Mouse (Mus musculus): ENCODE measurements around the gene Gm37240. TPM values are rescaled to one million over a fixed set of nuclear protein-coding genes. Genes with fewer than 3 reads are reported as not detected.

The Gm37240 gene
- total RNA-seq, 2 experiments from 2014 or later, result 0.27 to 1.1 TPM

DNA sequence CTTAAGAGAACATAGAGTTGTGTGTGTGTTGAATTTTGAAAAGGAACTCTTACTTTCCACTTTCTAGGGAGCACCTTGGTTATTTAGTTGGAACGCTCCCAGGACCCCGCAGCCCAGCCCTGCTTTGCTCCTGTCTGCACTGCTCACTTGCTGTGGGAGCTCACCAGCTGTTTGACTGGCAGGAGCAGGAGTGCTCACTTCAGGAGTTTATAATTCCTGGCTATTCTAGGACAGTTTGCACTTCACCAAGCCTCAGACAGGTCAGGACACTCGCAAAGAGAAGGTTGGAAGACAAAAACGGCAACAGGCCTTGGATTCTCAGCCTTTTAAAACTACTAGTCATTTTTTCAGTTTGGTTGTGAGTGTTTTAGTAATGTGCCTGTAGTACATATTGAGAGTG is 962.1 kb downstream of the Gm37240 start:
- intact Hi-C loops (cut with DNase I), result loop anchor here (10.0 kb wide), 1 partner anchor 780 kb away; no protein-coding TSS in a partner anchor
- DNase-seq (ENCODE audit: extremely low spot score in 1 of 2, low spot score in 2 of 2), result no peak
- no peak overlapping the region for H3K4me3 ChIP-seq
- no peak for TF ChIP-seq CTCF (IDR thresholded peaks at IDR 0.05)
- no peak overlapping the region for H3K27ac ChIP-seq

DNA sequence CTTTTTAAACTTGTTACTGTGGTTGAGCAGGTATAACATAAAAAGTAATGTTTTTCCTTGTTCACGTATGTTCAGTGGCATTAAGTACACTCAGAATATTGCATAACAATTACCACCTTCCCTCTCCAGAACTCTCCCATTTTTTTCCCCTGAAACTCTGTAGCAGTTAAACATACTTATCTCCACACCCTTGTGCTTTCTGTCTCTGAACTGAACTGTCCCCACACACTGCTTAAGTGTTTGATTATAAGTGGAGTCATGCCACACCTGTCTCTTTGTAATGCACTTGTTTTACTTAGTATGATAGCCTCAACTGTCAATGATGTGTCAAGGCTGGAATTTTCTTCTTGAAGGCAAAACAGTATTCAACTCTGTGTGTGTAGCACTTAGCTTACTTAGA is 963.6 kb downstream of the Gm37240 start:
- no peak overlapping the region for H3K27ac ChIP-seq
- DNase-seq (ENCODE audit: extremely low spot score in 1 of 2, low spot score in 2 of 2), result no peak
- TF ChIP-seq CTCF (IDR thresholded peaks at IDR 0.05), result no peak
- intact Hi-C loops (cut with DNase I), result loop anchor here (5.0 to 10.0 kb wide), 3 partner anchors 781 to 1204 kb away; no protein-coding TSS in a partner anchor
- H3K4me3 ChIP-seq, result no peak overlapping the region

DNA sequence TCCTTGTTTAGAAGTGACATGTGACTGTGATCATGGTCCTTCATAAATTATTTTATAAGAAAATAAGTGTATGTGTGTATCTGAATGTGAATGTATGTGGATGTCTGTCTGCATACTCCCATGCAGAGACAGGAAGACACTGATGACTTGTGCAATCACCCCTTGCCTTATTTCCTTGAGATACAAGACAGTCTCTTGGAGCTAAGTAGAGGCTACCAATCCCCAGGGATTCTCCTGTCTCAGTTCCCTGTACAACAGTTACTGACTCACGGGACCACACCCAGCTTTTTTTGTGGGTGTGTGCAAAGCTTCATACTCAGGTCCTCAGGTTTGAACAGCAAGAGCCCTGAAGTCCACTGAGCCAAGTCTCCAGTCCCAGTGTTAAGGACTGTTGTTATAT is 964.1 kb downstream of the Gm37240 start:
- Histone ChIP-seq H3K27ac (no peak overlapping the region), H3K4me3 (no peak overlapping the region)
- intact Hi-C loops (cut with DNase I), result loop anchor here (5.0 to 10.0 kb wide), 3 partner anchors 782 to 1204 kb away; no protein-coding TSS in a partner anchor
- no peak for TF ChIP-seq CTCF (IDR thresholded peaks at IDR 0.05)
- DNase-seq (ENCODE audit: extremely low spot score in 1 of 2, low spot score in 2 of 2), result no peak

DNA sequence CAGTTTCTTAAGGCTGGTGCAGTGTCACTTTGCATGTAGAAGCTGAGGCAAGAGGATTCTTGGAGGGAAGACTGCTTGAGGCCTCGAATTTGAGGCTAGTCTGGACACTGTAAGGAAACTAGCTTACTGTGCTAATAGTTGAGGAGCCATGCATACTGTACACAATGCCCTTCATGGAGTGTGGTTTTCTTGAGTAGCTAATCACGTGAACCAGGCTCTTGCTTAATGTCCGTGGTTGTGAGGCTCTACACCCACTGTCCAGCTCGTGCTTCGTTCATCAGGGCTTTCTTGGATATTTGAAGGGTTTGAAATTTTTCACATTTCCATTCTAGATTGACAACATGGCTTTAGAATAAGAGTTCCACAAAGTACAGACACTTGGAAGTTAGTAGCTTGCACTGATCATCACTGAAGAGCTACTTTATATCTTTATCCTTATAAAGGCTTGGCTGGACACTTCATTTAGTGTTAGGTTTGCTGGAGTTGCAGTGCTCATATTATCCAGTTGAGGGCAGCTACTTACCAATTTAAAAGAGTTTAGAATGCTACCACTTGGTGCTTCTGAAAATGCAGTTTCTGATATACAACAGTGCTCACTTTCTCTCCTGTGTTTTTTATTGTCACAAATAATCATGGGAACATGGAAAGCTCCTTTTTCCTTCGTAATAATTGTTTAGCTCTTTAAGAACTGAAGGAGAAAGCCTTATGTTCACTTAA is 965.5 kb downstream of the Gm37240 start:
- Histone ChIP-seq H3K27ac (no peak overlapping the region), H3K4me3 (no peak overlapping the region)
- intact Hi-C loops (cut with DNase I), result loop anchor here (5.0 to 10.0 kb wide), 3 partner anchors 783 to 1205 kb away; no protein-coding TSS in a partner anchor
- TF ChIP-seq CTCF (IDR thresholded peaks at IDR 0.05), result peak; percentile 91
- DNase-seq (ENCODE audit: extremely low spot score in 1 of 2, low spot score in 2 of 2), result peak; percentile 29 to 38

DNA sequence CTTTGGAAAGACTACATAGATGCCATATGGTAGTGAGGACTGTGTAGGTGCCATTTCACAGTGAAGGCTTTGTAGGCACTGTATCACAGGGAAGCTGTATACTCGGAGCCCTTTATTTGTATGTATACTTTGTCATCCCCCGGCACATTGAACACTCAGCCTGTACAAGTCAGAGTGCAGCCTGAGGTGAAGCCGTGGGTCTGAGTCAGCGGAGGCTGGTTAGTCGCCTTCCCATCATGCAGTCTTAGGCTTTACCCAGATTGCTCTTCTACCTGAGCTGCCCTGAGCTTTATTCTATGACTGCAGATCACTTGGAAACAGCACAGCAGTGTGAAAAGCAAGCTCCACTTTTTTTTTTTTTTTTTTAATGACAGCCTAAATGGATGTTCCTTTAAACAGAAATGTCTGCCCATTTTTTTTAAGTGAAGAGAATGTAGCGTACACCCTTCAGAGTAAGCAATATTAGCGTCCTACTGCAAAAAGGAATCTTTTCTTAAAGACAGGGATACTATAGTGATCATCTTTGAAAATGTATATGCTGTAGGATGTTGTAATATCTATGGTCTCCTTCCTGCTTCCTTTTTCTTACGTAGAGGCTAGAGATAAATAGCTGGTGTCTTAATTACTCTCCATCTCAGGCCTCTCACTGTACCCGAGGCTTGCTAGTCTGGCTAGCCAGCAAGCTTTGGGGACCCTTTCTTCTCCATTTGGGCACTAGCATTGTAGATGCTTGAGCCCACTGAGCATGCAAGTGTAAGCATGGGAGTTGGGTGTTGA is 969.2 kb downstream of the Gm37240 start:
- intact Hi-C loops (cut with DNase I), result no loop called here
- no peak overlapping the region for H3K27ac ChIP-seq
- no peak for TF ChIP-seq CTCF (IDR thresholded peaks at IDR 0.05)
- no peak overlapping the region for H3K4me3 ChIP-seq
- DNase-seq (ENCODE audit: extremely low spot score in 1 of 2, low spot score in 2 of 2), result no peak

DNA sequence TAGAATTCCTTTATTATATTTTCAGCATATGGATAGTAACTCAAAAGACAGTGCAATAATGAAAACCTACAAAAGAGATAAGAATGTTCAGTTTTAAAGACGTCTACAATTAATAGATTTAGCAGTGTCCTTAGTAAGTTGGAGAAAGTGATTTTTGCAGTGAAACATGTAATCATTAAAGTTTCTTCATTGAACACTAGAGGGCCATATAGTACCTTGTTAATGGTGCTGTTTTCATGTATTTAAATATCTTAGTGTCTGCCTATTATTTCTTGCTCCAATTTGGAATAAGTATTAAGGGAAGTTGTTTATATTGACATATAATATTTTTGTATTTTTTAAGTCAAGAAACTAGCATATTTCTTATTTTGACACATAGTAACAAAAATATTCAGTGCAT is 973.0 kb downstream of the Gm37240 start:
- Histone ChIP-seq H3K27ac (no peak overlapping the region), H3K4me3 (no peak overlapping the region)
- peak; percentile 59 for TF ChIP-seq CTCF (IDR thresholded peaks at IDR 0.05)
- DNase-seq (ENCODE audit: extremely low spot score in 1 of 2, low spot score in 2 of 2), result no peak
- intact Hi-C loops (cut with DNase I), result no loop called here

DNA sequence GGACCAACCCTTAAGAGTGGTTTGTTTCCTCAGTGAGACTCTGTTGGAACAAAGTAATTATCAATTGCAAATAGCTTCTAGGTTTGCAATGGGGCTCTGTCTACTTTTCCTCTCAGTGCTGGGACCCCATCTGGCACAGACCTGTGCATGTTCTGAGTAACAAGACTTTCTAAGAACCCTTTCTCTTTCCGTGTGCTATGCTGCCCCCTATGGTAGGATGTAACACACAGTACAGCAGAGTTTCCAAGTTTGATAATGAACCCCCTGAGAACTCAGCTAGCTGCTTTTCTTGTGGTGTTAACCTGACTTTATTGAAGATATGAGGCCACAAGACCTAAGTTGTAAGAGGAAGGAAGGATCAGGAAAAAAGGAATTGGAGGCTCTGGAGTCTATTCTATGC is 980.8 kb downstream of the Gm37240 start:
- Histone ChIP-seq H3K4me3 (no peak overlapping the region), H3K27ac (no peak overlapping the region)
- no peak for DNase-seq (ENCODE audit: extremely low spot score in 1 of 2, low spot score in 2 of 2)
- TF ChIP-seq CTCF (IDR thresholded peaks at IDR 0.05), result peak; percentile 71
- intact Hi-C loops (cut with DNase I), result loop anchor here (5.0 kb wide), 1 partner anchor 289 kb away; no protein-coding TSS in a partner anchor

DNA sequence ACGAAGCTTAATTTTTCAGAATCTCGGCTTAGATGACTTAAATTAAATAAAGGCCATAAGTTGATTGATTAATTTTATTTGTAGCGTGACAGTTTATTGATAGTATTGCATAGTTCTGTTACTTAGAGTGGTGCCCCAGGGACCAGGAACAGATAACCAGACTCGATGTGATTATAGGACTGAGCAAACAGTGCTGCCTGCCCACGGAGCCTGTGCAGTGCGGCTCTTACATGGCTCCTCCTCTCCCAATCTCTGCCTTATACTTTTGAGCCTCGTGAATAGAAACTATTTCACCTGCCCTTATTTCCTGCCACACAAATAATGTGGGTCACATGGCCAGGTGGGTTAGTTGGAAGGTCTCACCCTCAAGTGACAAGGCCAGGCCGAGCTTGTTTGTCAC is 989.4 kb downstream of the Gm37240 start:
- DNase-seq (ENCODE audit: extremely low spot score in 1 of 2, low spot score in 2 of 2), result no peak
- Histone ChIP-seq H3K4me3 (no peak overlapping the region), H3K27ac (no peak overlapping the region)
- TF ChIP-seq CTCF (IDR thresholded peaks at IDR 0.05), result no peak
- intact Hi-C loops (cut with DNase I), result loop anchor here (10.0 kb wide), 1 partner anchor 563 kb away; no protein-coding TSS in a partner anchor

DNA sequence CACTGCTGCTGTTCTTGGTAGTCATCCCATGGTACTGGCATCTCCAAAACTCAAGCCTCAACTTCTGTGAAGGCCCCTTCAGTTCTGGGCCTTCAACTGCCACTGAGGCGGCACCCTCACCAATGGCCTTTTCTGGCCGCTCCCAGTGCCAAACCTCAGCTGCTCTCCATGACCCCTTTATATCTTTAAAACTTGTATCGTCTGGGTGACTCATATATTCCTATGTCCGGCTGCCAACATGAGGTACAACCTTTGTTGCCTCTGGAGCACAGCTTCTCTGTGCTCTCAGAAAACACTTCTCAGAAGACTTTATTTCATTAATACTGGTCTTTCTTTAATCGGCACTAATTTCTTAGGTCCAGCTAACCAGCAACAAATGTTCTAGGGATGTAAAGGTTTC is 996.3 kb downstream of the Gm37240 start:
- intact Hi-C loops (cut with DNase I), result loop anchor here (10.0 kb wide), 1 partner anchor 556 kb away; no protein-coding TSS in a partner anchor
- TF ChIP-seq CTCF (IDR thresholded peaks at IDR 0.05), result no peak
- no peak for DNase-seq (ENCODE audit: extremely low spot score in 1 of 2, low spot score in 2 of 2)
- Histone ChIP-seq H3K27ac (no peak overlapping the region), H3K4me3 (no peak overlapping the region)

DNA sequence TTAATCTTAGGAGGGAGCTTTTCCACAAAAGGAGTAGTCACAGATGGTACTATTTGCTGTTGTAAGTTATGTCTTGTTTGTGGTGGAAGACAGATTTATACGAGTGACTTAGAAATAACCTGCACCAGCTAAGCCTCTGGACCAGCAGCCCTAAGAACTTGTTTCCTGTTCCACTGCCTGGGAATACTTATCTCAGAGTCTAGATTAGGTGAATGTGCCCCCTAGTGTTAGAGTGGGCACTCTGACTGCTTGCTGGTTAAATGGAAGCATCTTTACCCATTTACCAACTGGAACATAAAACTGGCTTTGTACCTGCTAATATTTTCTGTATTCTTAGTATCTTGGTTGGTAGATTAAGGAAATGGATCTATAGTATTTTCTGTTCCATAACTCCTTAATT is 997.7 kb downstream of the Gm37240 start:
- DNase-seq (ENCODE audit: extremely low spot score in 1 of 2, low spot score in 2 of 2), result no peak
- H3K27ac ChIP-seq, result no peak overlapping the region
- no peak overlapping the region for H3K4me3 ChIP-seq
- TF ChIP-seq CTCF (IDR thresholded peaks at IDR 0.05), result peak; percentile 73
- intact Hi-C loops (cut with DNase I), result loop anchor here (1.0 to 10.0 kb wide), 3 partner anchors 195 to 555 kb away; no protein-coding TSS in a partner anchor

DNA sequence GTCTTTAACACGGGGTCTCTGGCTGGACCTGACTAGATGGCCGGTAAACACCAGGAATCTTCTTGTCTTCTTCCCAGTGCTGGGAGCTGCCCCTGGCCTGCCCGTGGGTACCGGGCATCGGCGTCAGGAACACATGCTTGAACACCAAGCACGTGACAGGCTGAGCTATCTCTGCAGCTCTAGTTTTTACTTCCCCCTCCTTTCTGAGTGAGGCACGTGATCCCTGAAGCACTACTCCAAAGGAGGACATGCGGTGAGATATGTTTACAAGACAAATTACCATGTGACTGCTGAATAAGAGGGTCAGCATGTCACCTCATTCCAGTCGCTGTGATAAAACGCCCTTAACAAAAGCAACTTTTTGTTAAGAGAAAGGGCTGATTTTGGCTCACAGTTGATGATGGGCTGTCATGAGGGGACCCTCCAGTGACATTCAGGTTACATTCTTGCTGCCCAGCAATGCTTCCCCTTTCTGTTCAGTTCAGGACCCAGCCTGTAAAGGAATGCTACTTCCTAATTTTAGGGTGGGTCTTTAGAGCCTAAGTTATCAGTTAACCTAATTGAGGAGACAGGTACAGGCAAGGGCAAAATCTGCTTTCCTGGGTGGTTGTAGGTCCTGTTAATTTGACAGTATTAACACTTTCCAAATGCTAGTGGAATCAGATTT is 1003.4 kb downstream of the Gm37240 start:
- no peak for TF ChIP-seq CTCF (IDR thresholded peaks at IDR 0.05)
- no peak overlapping the region for H3K4me3 ChIP-seq
- no peak overlapping the region for H3K27ac ChIP-seq
- DNase-seq (ENCODE audit: extremely low spot score in 1 of 2, low spot score in 2 of 2), result no peak
- intact Hi-C loops (cut with DNase I), result no loop called here

DNA sequence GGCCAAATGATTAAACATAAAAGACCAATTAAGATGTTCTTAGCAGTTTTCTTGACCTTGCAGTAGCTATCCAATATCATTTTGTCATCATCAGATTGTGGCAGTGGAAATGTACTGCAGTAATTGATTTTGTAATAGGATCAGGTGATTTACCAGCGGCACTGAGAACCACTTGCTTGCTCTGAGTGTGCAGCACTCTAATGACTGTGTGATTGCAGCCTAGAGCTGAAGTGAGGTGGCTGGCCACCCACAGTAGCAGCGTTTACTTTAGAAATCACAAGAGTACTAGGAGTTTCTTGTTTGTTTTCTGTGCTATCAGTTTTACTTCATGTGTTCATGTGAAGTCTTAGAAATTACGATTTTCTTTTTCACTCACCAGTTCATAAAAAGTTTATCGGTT is 1011.1 kb downstream of the Gm37240 start:
- no peak for TF ChIP-seq CTCF (IDR thresholded peaks at IDR 0.05)
- no peak for DNase-seq (ENCODE audit: extremely low spot score in 1 of 2, low spot score in 2 of 2)
- intact Hi-C loops (cut with DNase I), result no loop called here
- no peak overlapping the region for H3K27ac ChIP-seq
- no peak overlapping the region for H3K4me3 ChIP-seq
